Mouse (Mus musculus) mouse trophoblast stem cell (cell line): ENCODE results near the gene Cntnap2.

Source experiments
- in situ Hi-C, 2 experiments: fragments of 300-500 bp; cut with MseI, MboI; formaldehyde crosslinking; loops; 2 replicates in 1 of 2; 3 replicates in 1 of 2; pipeline ENCODE4 v1.15.1; 2025

Gene Cntnap2

DNA sequence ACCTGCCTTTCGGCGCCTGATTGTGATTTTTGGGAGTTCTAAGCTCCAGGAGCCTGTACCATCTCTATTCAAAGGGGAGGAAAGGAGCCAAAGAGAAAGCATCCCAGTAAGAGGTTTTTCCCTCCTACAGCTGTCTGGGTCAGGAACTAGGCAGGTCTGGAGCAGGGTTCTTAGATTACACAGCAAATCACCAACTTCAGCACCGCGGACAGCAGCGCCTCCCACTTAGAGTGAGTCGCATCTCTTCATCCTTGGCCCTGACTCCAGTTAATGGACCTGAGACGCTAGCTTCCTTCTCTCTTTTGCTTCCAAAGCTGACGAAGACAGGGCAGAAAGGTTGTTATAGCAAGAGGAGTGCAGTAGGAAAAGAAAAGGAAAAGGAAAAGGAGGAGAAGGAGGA, at the start of gene Cntnap2:
TSS of gene Cntnap2 (plus strand) at position 267 of the 400 bp plus-strand sequence.
- in situ Hi-C loops: no loop called here

DNA sequence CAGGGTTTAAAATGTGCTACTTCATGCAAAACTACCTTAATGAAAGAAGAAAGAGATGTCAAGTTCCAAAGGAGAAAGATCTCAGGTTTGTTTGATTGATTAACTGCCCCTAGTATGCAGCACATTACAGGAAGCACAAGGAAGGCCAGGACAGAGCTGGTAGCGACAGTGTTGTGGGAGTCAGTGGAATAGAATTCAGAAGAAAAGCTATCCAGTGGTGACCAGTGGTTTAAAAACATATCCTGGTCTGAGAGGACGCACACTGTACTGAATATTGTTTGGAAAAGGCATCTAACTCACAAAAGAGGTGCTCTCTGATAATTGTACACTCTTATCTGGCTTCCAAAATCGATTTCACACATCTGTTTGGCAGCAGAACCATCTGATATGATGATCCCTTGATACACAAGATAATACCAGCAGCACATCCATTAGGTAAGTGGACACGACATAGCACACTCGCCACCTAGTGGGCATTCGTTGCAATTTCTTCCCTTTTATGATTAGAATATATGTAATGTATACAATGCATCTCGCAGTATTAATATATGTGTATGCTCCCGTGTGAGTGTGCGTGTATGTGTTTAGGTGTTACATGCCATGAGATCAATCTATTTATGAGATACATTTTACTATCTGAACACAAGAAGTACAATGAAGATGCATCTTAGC, 33.0 kb upstream of the Cntnap2 start:
- in situ Hi-C loops: no loop called here

DNA sequence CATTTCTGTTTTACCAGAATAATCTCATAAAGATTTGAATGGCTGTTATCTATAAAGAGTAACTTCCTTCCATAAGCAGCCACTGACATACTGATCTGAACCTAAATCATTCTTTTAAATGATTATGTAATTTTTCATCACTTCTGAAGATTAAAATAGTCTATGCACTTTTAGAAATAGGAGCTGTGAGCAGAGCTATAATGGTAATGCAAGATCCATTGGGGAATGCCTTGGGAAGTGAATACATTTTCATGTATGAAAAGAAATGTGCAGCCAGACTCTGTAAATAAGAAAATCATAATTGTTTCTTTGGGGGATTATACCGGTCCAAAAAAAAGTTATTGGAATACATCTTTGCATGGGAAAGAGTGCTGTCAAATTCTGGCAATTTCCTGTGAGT, 19.7 kb upstream of the Cntnap2 start:
- in situ Hi-C loops: no loop called here

DNA sequence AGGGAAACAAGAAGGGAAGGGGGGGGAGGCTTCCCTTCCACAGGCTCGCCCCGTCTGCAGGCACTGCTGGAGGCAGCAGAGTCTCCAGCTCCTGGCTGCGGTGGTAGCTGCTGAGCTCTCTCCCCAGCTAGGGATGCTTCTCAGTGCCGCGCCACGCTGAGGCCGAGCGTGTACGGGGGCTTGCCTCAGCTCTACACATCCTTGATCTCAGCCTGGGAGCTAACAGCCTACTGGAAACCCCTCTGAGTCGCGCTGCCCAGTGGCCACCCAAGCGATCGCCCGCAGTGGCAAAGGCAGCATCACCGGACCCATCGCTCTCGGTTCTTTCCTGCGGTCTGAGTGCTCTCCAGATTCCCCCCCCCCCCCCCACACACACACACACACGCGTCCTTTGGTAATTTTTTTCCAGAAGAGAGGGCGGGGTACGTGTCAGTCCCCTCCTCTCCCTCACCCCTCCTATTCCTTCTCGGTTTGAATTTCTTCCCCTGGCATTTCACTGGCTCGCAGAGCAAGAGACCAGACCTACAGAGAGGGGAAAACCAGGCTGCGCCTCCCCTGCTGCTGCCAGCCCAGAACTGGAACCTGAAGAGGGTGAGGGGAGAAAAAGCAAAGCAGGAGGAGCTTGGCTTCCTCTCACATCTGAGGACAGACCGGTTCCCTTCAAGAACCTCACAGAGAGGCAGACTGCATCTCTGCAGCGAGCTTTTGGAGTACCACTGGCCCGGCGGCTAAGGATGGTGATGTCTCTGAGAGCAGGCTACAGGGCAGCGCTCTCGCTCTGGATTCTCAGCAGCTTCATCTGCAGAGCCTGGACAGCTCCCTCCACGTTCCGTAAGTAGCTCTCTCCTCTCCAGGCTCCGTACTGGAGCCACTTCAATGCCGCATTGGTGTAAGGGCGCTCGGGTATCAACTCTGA, 657 bp downstream of the Cntnap2 start:
- in situ Hi-C loops: no loop called here

DNA sequence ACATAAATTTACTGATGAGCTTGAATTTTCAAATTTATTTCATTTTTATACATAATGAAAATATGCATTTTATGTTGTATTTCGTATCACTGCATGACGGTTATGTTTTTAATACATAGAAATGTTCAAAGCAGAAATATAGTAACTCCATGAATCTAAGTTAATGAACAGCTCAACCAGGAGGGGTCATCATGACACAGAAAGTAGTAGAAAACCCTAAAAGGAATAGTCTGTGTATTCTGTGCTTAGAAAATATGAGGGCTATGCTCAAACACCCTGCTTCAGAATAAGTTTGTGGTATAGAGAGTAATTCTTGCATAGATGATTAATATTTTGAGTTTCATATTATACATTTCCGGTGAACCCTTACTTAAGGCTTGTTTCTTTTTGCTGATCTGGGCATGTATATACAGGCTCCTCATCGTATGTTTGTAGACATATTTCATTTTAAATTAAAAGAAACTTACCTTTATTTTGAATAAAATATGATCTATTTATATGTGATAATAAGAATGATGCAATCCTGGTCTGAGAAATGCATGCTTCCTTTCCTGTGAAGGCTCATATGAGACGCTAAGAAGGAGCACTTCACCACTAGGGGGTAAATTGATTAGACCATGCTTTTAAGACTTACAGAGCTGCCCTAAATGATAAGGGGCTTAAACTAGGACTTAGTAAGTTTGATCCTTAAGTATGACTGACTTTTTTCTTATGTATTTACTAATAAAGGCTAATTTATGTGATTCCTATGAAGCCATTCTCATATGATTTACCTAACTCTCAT, 3.2 kb downstream of the Cntnap2 start:
- in situ Hi-C loops: no loop called here

DNA sequence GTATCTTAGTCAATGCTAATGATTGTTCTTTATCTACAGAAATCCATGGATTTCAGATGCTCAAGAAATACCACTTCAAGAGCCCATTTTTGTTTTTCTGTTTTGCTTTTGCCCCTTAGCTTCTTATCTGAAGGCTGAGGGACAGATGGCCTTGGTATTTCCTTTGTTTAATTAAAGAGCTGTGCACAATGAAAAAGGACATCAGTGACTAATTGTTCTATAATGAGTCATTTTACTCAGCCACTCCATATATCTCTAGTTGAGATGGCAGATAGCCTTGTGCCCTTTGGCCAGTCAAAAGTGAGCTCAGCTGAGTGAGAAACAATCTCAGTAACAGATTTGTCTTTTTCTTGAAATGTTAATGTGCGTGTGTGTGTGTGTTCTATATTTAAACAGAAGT, 29.1 kb downstream of the Cntnap2 start:
- in situ Hi-C loops: no loop called here

DNA sequence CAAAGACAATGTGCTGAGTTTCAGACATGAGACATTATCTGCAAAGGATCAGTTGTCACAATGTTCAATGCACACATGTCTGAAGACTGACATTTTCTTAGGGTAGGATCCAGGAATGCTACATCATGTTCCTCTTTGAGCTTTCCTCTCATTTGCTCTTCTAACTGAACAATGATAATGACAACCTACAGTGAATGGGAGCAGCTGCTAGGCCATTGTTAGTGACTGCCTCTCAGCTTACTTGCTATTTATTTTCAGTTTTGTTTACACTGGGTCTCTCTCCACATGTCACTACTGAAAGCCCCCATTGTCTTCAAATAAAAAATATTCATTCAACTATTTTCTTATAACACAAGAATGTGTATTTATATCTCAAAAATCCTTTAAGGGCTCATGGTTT, 54.5 kb downstream of the Cntnap2 start:
- in situ Hi-C loops: no loop called here

DNA sequence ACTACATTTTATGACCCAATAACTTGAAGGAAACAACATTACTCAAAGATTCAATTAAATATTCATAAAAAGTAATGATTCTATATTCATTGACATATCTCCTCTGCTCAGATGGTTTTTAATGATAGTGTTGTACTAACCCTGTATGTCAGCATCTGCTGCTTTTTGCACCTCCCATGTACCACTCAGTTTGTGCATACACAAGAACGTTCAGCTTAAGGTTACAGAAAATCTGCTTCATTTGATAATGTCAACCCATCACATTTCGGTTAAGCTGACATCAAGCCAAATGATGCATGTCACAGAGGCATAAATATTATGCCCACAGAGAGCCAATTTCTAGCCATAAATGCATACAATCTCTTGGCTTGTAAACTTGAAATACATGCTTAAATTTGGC, 85.7 kb downstream of the Cntnap2 start:
- in situ Hi-C loops: no loop called here

DNA sequence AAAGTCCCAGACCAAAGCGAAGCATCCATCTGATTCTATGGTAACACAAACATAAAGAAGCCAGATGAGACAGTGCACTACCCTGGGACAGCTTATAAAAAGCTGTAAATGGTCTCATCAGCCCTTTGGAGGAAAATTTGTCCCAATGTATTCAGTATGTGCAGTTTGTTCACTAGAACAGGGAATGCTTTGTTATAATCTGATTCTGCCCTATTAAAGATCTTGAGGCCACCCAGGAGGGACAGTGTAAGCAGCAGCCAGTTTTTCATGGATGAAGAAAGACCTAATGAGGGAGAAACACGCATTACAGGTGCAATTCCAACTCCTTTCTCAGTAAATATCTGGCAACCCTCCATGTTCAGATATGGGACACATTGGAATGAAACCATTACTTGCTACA, 145.9 kb downstream of the Cntnap2 start:
- in situ Hi-C loops: no loop called here

DNA sequence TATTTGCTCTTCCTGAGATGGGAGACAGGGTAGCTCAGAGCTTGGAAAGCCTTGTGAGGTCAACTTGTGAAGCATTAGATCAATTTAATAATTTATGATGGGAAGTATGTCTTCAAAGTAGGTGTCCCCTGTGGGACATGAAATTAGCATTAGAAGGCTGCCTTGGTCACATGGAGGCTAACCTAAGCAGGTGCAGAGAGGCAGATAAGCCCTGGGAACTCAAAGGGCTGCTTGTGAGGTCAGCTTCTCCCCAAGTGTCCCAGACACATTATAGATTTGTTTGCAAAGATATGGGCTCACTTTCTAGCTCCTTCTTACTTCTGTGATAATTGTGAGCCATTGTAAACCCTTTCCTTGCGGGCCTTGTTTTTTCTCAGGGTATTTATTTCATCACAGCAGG, 155.2 kb downstream of the Cntnap2 start:
- in situ Hi-C loops: no loop called here

DNA sequence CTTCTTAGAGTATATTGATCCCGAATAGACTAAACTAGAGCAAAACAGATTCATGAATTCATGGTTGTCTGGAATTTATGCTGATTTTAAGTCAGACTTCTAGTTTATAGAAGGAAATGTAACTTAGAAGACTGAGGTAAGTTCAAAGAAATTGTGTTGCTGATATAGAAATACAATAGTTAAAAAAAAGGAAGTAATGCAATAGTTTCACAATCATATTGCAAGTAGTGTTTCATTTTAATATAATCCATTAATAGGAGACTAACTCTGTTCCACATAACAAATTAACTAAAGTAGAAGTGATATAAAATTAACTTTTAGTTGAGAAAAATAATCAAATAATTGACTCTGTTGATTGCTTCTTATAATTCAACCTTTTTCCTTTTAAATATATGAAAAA, 169.8 kb downstream of the Cntnap2 start:
- in situ Hi-C loops: no loop called here

DNA sequence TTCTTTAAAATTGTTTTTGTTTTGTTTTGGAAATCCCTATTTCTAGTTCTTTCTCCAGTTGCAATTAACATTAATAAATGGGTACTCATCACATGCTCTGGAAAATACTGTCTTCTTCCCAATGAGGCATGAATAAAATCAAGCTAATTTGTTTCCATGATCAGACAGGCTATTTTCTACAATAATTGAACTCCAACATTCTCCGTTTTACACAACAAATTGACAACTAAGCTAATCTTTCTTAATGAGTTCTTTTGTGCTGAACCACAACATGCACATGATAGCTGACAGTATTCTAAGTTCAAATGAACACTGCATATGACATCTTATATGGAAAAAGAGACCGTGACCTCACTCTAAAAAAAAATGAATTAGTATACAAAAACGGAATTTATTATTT, 173.4 kb downstream of the Cntnap2 start:
- in situ Hi-C loops: no loop called here

DNA sequence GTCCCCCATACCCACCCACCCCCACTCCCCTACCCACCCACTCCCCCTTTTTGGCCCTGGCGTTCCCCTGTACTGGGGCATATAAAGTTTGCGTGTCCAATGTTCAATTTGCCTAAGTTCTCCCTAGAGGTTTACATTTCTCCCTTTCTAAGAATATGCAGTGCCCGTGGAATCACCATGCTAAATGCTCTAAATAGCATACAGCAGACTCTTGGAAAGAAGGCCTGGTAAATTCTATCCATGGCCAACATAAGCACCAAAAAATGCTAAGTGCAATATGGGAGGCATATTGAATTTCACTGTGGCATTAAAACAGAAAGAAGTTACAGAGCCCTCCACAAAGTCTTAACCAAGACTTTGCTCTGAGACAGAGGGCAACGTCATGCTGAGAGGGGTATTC, 177.4 kb downstream of the Cntnap2 start:
- in situ Hi-C loops: no loop called here

DNA sequence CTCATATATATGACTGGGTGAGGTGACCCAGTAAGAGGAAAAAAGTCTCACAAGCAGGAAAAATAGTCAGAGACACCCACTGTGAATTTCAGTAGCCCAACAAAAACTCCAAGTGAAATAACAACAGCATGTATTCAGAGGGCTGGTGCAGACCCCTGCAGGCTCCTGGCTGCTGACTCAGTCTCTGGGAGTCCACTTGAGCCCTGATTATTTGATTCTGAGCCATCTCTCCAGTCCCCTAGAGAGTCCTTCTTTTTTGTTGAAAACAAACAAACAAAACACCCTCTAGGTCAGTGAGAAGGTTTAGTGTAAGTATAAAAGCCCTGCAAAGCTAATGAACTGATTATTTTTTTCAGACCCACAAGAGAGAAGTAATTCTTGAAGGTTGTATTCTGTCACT, 179.0 kb downstream of the Cntnap2 start:
- in situ Hi-C loops: no loop called here

DNA sequence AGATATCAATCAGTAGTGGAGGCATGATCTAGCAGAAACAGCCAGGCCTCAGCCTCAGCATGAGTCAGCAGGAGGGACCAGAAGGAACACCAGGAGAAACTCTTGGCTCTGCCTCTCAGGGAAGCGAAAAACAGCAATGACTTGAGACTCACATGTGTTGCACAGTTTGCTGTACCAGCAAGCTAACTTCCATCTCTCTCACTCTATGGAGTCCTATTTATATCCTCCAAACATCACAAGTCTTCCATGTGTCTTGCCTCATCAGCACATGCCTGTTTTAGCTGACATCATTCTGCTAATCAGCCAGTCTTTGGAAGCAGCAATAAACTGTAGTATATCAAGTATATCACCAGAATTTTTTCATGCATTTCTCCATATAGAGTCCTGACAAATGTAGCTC, 182.1 kb downstream of the Cntnap2 start:
- in situ Hi-C loops: no loop called here

DNA sequence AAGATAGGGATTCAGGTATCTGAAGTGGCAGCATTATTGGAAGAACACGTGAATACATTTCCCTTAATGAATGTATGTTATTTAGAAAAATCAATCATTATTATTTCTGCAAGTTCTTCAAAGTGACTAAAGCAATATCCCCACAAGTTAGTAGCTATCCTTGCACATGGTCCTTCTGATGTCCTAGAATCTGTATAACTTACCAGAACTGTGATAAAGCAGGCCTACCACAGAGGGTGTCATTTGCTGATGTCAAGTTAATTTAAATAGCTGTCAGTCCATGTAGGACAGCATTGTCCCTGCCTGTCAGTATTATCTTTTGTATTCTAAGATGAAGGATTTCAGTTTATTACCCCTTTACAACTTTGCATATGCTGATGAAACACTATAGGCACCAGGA, 185.5 kb downstream of the Cntnap2 start:
- in situ Hi-C loops: no loop called here

DNA sequence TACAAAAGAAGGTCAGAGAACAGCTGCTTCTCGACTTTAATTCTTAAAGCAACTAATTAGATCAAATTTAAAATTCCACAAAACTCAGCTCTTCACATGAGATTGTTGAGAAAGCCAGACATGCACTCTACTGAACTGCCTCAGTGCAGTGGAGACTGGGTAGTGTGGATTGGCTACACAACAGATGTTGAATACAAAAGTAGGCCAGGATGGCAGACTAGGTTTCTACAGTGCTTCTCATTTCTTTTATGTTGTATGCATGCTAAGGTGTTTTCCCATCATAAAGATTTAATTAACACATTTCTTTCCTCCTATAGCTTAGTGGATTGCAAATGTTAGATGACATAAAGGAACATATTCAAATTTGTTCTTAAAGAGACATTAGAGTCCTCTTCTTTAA, 198.9 kb downstream of the Cntnap2 start:
- in situ Hi-C loops: no loop called here

DNA sequence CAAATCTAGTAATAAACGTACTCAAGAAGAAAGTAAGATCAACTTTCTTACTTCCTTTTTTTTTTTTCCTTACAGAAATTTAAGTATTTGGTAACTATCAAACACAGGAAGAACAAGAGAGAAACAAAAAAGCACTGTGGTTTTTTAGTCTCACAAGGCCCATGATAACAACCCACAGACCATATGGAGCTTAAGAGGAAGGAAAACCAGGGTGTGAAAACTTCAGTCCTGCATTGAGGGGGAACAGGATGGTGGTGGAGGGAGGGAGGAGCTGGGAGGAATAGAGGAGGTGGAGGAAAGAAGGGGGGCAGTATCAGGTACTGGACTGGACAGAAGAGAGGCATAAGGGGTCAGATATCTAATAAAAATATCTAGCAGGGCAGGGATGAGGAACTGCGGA, 212.4 kb downstream of the Cntnap2 start:
- in situ Hi-C loops: no loop called here

DNA sequence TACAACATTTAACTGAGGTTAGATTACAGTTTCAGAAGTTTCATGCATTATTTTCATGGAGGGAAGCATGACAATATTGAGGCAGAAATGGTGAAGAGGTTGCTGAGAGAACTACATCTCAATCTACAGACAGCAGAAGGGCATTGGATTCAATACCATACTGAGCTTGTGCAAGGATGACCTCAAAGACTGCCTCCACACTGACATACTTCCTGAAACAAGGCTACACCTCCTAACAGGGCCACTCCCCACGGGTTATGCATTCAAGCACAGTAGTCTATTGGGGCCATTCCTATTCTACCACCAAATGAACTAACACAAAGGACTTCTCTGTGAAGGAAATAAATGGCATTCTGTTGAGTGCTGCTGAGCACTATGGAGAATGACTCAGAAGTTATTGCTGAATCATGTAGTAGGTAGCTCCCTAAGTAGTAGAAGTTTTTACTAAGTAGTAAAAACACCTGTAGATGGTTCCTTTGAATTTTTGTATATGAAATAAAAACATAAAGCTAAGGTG, 214.2 kb downstream of the Cntnap2 start:
- in situ Hi-C loops: no loop called here

DNA sequence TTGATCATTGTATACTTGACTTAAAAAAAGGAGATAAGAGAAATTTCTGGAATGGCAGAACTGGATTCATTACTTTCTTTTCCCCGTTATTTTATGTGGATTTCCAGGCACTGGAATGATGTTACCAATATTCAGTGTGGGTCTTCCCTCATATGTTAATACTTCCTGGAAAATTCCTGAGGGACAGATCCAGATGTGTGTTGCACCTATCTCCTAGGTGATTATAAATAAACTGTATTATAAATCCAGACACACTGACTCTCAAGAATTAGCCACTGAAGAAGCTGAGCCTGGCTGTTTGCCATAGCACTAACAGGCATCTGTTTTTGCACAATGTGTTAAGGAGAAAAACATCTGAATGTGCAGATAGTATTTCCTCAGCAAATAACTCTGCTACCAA, 231.0 kb downstream of the Cntnap2 start:
- in situ Hi-C loops: no loop called here

DNA sequence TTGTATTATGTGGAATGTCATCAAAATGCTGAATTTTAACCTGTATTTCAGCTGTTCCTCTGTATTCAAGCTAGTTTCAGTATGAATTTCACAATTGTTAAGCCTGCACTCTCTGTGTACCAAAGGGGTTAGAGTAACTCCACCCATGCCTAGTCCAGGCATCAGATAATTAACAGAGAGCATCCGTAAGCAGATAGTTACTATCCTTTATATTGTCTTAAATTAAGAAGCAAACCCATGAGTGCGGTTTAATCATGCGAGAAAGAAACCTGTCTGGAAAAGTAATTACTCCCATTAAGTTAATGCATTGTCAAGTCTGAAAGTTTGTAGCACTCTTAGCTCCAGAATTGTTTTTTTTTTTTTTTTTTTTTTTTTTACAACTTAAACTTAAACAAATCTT, 258.3 kb downstream of the Cntnap2 start:
- in situ Hi-C loops: no loop called here

DNA sequence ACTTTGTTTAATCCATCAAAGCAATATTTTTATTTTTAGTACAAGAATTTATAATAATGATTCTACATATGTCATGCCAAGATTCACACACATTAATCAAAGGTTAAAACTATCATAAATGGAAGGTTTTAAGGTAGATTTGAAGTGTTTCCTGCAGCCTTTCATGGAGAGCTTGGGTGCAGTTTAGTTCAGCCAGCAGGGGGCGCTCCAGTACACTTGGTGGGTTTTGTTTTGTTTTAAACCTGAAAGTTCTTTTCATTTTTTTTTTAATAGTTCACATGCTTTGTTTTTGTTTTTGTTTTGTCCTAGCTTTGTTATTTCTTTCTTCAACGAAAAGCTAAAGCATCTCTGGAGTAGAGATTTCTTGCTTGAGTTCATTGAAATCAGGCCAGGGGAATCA, 264.3 kb downstream of the Cntnap2 start:
- in situ Hi-C loops: no loop called here
